Mouse (Mus musculus): ENCODE results near the gene Cdh20. TPM values are rescaled to one million over a fixed set of nuclear protein-coding genes. Genes with fewer than 3 reads are reported as not detected.

Gene Cdh20
- total and polyA plus RNA-seq, 3 experiments = not detected

GRCm38 (mm10) chr1:104957046-104957445 is 188.7 kb downstream of the Cdh20 start:
- Histone ChIP-seq H3K9me3 (replicated peaks; ENCODE audit: insufficient read depth, low read length) (no peaks in the 10 kb centered on the region), H3K27me3 (ENCODE audit: control insufficient read depth in 1 of 2, insufficient read depth in 2 of 2, low read length in 2 of 2) (no peaks in the 10 kb centered on the region; a peak in 1 of 4 replicates), H3K9ac (ENCODE audit: control insufficient read depth, low read depth, low read length, poor library complexity, severe bottlenecking) (no peak overlapping the region), H3K27ac (ENCODE audit: control insufficient read depth, low read depth, low read length) (no peak overlapping the region), H3K79me2 (ENCODE audit: control insufficient read depth, insufficient read depth, low read length, poor library complexity) (no peaks in the 10 kb centered on the region), H3K36me3 (ENCODE audit: control insufficient read depth in 1 of 2, insufficient read depth in 2 of 2, low read length in 2 of 2) (no peaks in the 10 kb centered on the region), H3K4me1 (ENCODE audit: control insufficient read depth in 1 of 2, insufficient read depth in 2 of 2, low read length in 2 of 2) (no peaks in the 10 kb centered on the region), H3K4me3 (ENCODE audit: control insufficient read depth in 1 of 2, insufficient read depth in 1 of 2, low read depth in 2 of 2, low read length in 2 of 2) (no peak overlapping the region)
- DNase-seq (ENCODE audit: low read depth, low spot score) = no peak
- TF ChIP-seq MYB (IDR thresholded peaks at IDR 0.05; ENCODE audit: low read depth, low read length) (no peak), NELFE (IDR thresholded peaks at IDR 0.05; ENCODE audit: low read depth, low read length) (no peak), TBP (IDR thresholded peaks at IDR 0.05; ENCODE audit: low read depth, low read length) (no peak)

GRCm38 (mm10) chr1:104961670-104962069 is 193.3 kb downstream of the Cdh20 start:
- H3K4me3 ChIP-seq (ENCODE audit: control insufficient read depth in 1 of 2, insufficient read depth in 1 of 2, low read depth in 2 of 2, low read length in 2 of 2) = no peak overlapping the region
- no peak for DNase-seq (ENCODE audit: low read depth, low spot score)
- H3K4me1 ChIP-seq (ENCODE audit: control insufficient read depth in 1 of 2, insufficient read depth in 2 of 2, low read length in 2 of 2) = no peaks in the 10 kb centered on the region

GRCm38 (mm10) chr1:104962257-104962656 is 193.9 kb downstream of the Cdh20 start:
- DNase-seq (ENCODE audit: low read depth, low spot score) = no peak
- no peak overlapping the region for H3K27ac ChIP-seq (ENCODE audit: control insufficient read depth, low read depth, low read length)
- no peak overlapping the region for H3K4me3 ChIP-seq (ENCODE audit: control insufficient read depth in 1 of 2, insufficient read depth in 1 of 2, low read depth in 2 of 2, low read length in 2 of 2)
- no peaks in the 10 kb centered on the region for H3K4me1 ChIP-seq (ENCODE audit: control insufficient read depth in 1 of 2, insufficient read depth in 2 of 2, low read length in 2 of 2)
- no peak for TF ChIP-seq MYB (IDR thresholded peaks at IDR 0.05; ENCODE audit: low read depth, low read length)
- no peak for TF ChIP-seq ZKSCAN1 (IDR thresholded peaks at IDR 0.05; ENCODE audit: low read depth, low read length)
- no peak for TF ChIP-seq RCOR1 (IDR thresholded peaks at IDR 0.05; ENCODE audit: low read depth, low read length)
- no peak for TF ChIP-seq POLR2A (IDR thresholded peaks at IDR 0.05; ENCODE audit: control insufficient read depth in 1 of 2, insufficient read depth in 1 of 2, low read depth in 1 of 2, low read length in 2 of 2, poor library complexity in 1 of 2)
- TF ChIP-seq NELFE (IDR thresholded peaks at IDR 0.05; ENCODE audit: low read depth, low read length) = no peak
- TF ChIP-seq MAFK (IDR thresholded peaks at IDR 0.05; ENCODE audit: borderline replicate concordance, low read depth, low read length) = no peak
- TF ChIP-seq EP300 (IDR thresholded peaks at IDR 0.05; ENCODE audit: low read depth in 1 of 2, low read length in 2 of 2) = no peak
- TF ChIP-seq KAT2A (conservative IDR thresholded peaks at IDR 0.05; ENCODE audit: low read depth, low read length) = no peak
- no peak for TF ChIP-seq ETS1 (IDR thresholded peaks at IDR 0.05; ENCODE audit: low read depth, low read length)
- no peak for TF ChIP-seq POLR2AphosphoS2 (IDR thresholded peaks at IDR 0.05; ENCODE audit: low read length)
- TF ChIP-seq NRF1 (IDR thresholded peaks at IDR 0.05; ENCODE audit: insufficient read depth, low read depth, low read length, poor library complexity, severe bottlenecking) = no peak
- TF ChIP-seq GABPA (IDR thresholded peaks at IDR 0.05; ENCODE audit: low read depth, low read length) = no peak
- no peak for TF ChIP-seq GATA1 (IDR thresholded peaks at IDR 0.05; ENCODE audit: low read depth, low read length)
- no peak for TF ChIP-seq ZMIZ1 (IDR thresholded peaks at IDR 0.05; ENCODE audit: low read depth, low read length)
- no peaks in the 10 kb centered on the region for H3K79me2 ChIP-seq (ENCODE audit: control insufficient read depth, insufficient read depth, low read length, poor library complexity)
- H3K27me3 ChIP-seq (ENCODE audit: control insufficient read depth in 1 of 2, insufficient read depth in 2 of 2, low read length in 2 of 2) = no peaks in the 10 kb centered on the region; a peak in 1 of 4 replicates
- H3K9me3 ChIP-seq (replicated peaks; ENCODE audit: insufficient read depth, low read length) = no peaks in the 10 kb centered on the region
- H3K9ac ChIP-seq (ENCODE audit: control insufficient read depth, low read depth, low read length, poor library complexity, severe bottlenecking) = no peak overlapping the region
- H3K36me3 ChIP-seq (ENCODE audit: control insufficient read depth in 1 of 2, insufficient read depth in 2 of 2, low read length in 2 of 2) = no peaks in the 10 kb centered on the region

More at GRCm38 (mm10) chr1:104961670-104962069, 193.3 kb downstream of the Cdh20 start:
- H3K27me3 ChIP-seq (ENCODE audit: control insufficient read depth in 1 of 2, insufficient read depth in 2 of 2, low read length in 2 of 2) = no peaks in the 10 kb centered on the region; a peak in 1 of 4 replicates
- H3K36me3 ChIP-seq (ENCODE audit: control insufficient read depth in 1 of 2, insufficient read depth in 2 of 2, low read length in 2 of 2) = no peaks in the 10 kb centered on the region
- H3K27ac ChIP-seq (ENCODE audit: control insufficient read depth, low read depth, low read length) = no peak overlapping the region
- no peaks in the 10 kb centered on the region for H3K9me3 ChIP-seq (replicated peaks; ENCODE audit: insufficient read depth, low read length)
- TF ChIP-seq ELF1 (IDR thresholded peaks at IDR 0.05; ENCODE audit: low read depth, low read length) (no peak), USF1 (IDR thresholded peaks at IDR 0.05; ENCODE audit: low read depth, low read length) (no peak)
- H3K79me2 ChIP-seq (ENCODE audit: control insufficient read depth, insufficient read depth, low read length, poor library complexity) = no peaks in the 10 kb centered on the region
- H3K9ac ChIP-seq (ENCODE audit: control insufficient read depth, low read depth, low read length, poor library complexity, severe bottlenecking) = no peak overlapping the region

Measured in MEL (cell line).